Mouse (Mus musculus): ENCODE data around the gene Mst1. TPM values are rescaled to one million over a fixed set of nuclear protein-coding genes. Genes with fewer than 3 reads are reported as not detected.

Mst1 gene
- polyA plus RNA-seq, 1 experiment from 2014 or later = 0.81 TPM

- peaks cover 30% of the 10 kb centered on the region for H3K36me3 ChIP-seq (replicated peaks)
- DNase-seq (ENCODE audit: extremely low spot score, low spot score) = no peak
- peaks cover 86% of the 10 kb centered on the region for H3K27me3 ChIP-seq (ENCODE audit: poor library complexity, severe bottlenecking)
- peaks cover 6% of the 10 kb centered on the region; the same call in 1 of the 2 replicates for H3K9me3 ChIP-seq
- no peak overlapping the region for H3K4me3 ChIP-seq
- peaks cover 31% of the 10 kb centered on the region for H3K4me1 ChIP-seq
- no peak overlapping the region for H3K27ac ChIP-seq
- 95% methylated on average over 18 of the region's 18 CpGs for WGBS
These were observed 32.6 kb downstream of the Mst1 start for GRCm38 (mm10) chr9:108112719-108113340.

GRCm38 (mm10) chr9:108115290-108116077, 35.2 kb downstream of the Mst1 start:
- peaks cover 33% of the 10 kb centered on the region for H3K4me1 ChIP-seq
- WGBS = 75% methylated on average over 43 of the region's 43 CpGs
- peaks cover 30% of the 10 kb centered on the region for H3K36me3 ChIP-seq (replicated peaks)
- peaks cover 6% of the 10 kb centered on the region; the same call in 1 of the 2 replicates for H3K9me3 ChIP-seq
- 0 out of 2 replicates have a peak overlapping the region, but pooled peaks have one; percentile 3 for H3K27ac ChIP-seq
- no peak overlapping the region for H3K4me3 ChIP-seq
- DNase-seq (ENCODE audit: extremely low spot score, low spot score) = no peak
- H3K27me3 ChIP-seq (ENCODE audit: poor library complexity, severe bottlenecking) = peaks cover 65% of the 10 kb centered on the region

- Histone ChIP-seq H3K27ac (peak overlapping the region; percentile 45; the same call in 1 of the 2 replicates), H3K36me3 (replicated peaks) (peaks cover 30% of the 10 kb centered on the region), H3K4me3 (no peak overlapping the region), H3K9me3 (peaks cover 6% of the 10 kb centered on the region; the same call in 1 of the 2 replicates), H3K4me1 (peaks cover 17% of the 10 kb centered on the region), H3K27me3 (ENCODE audit: poor library complexity, severe bottlenecking) (peaks cover 48% of the 10 kb centered on the region)
- no peak for DNase-seq (ENCODE audit: extremely low spot score, low spot score)
- WGBS = 63% methylated on average over 4 of the region's 4 CpGs
These were observed 36.9 kb downstream of the Mst1 start for GRCm38 (mm10) chr9:108117143-108117542.

- WGBS = 74% methylated on average over 10 of the region's 11 CpGs
- H3K9me3 ChIP-seq = no peaks in the 10 kb centered on the region
- H3K36me3 ChIP-seq (replicated peaks) = peaks cover 17% of the 10 kb centered on the region
- peak overlapping the region; percentile 35; the same call in 1 of the 2 replicates for H3K27ac ChIP-seq
- peaks cover 21% of the 10 kb centered on the region for H3K27me3 ChIP-seq (ENCODE audit: poor library complexity, severe bottlenecking)
- H3K4me3 ChIP-seq = no peak overlapping the region
- H3K4me1 ChIP-seq = peaks cover 13% of the 10 kb centered on the region
- DNase-seq (ENCODE audit: extremely low spot score, low spot score) = no peak
These were observed 39.7 kb downstream of the Mst1 start for GRCm38 (mm10) chr9:108119891-108120411.

- Histone ChIP-seq H3K27me3 (ENCODE audit: poor library complexity, severe bottlenecking) (peaks cover 14% of the 10 kb centered on the region), H3K36me3 (replicated peaks) (peaks cover 11% of the 10 kb centered on the region; the same call in 1 of the 2 replicates), H3K9me3 (no peaks in the 10 kb centered on the region), H3K27ac (no peak overlapping the region), H3K4me3 (no peak overlapping the region), H3K4me1 (peaks cover 12% of the 10 kb centered on the region)
- no peak for DNase-seq (ENCODE audit: extremely low spot score, low spot score)
- WGBS = 94% methylated on average over 8 of the region's 8 CpGs
These were observed 40.4 kb downstream of the Mst1 start for GRCm38 (mm10) chr9:108120671-108121070.

- no peak for DNase-seq (ENCODE audit: extremely low spot score, low spot score)
- 91% methylated on average over 10 of the region's 10 CpGs for WGBS
These were observed 41.1 kb downstream of the Mst1 start for GRCm38 (mm10) chr9:108121170-108121969.

GRCm38 (mm10) chr9:108123916-108124315, 43.7 kb downstream of the Mst1 start:
- 89% methylated on average over 4 of the region's 4 CpGs for WGBS
- no peak for DNase-seq (ENCODE audit: extremely low spot score, low spot score)
- H3K27me3 ChIP-seq (ENCODE audit: poor library complexity, severe bottlenecking) = no peaks in the 10 kb centered on the region
- H3K36me3 ChIP-seq (replicated peaks) = no peaks in the 10 kb centered on the region
- H3K4me1 ChIP-seq = peaks cover 7% of the 10 kb centered on the region
- H3K27ac ChIP-seq = no peak overlapping the region
- H3K9me3 ChIP-seq = no peaks in the 10 kb centered on the region
- H3K4me3 ChIP-seq = no peak overlapping the region

More at GRCm38 (mm10) chr9:108121170-108121969, 41.1 kb downstream of the Mst1 start:
- H3K4me1 ChIP-seq = peaks cover 12% of the 10 kb centered on the region
- no peak overlapping the region for H3K4me3 ChIP-seq
- H3K9me3 ChIP-seq = no peaks in the 10 kb centered on the region
- H3K27ac ChIP-seq = no peak overlapping the region
- peaks cover 4% of the 10 kb centered on the region; the same call in 1 of the 2 replicates for H3K36me3 ChIP-seq (replicated peaks)
- H3K27me3 ChIP-seq (ENCODE audit: poor library complexity, severe bottlenecking) = peaks cover 7% of the 10 kb centered on the region

GRCm38 (mm10) chr9:108125731-108126130, 45.5 kb downstream of the Mst1 start:
- no peak for DNase-seq (ENCODE audit: extremely low spot score, low spot score)
- H3K27me3 ChIP-seq (ENCODE audit: poor library complexity, severe bottlenecking) = no peaks in the 10 kb centered on the region
- H3K4me3 ChIP-seq = no peak overlapping the region
- 91% methylated on average over 8 of the region's 8 CpGs for WGBS
- no peaks in the 10 kb centered on the region for H3K9me3 ChIP-seq
- no peaks in the 10 kb centered on the region for H3K36me3 ChIP-seq (replicated peaks)
- H3K4me1 ChIP-seq = no peaks in the 10 kb centered on the region
- no peak overlapping the region for H3K27ac ChIP-seq

- Histone ChIP-seq H3K4me3 (no peak overlapping the region), H3K4me1 (no peaks in the 10 kb centered on the region), H3K36me3 (replicated peaks) (no peaks in the 10 kb centered on the region), H3K9me3 (no peaks in the 10 kb centered on the region), H3K27ac (no peak overlapping the region), H3K27me3 (ENCODE audit: poor library complexity, severe bottlenecking) (no peaks in the 10 kb centered on the region)
- DNase-seq (ENCODE audit: extremely low spot score, low spot score) = no peak
- 88% methylated on average over 17 of the region's 17 CpGs for WGBS
These were observed 46.4 kb downstream of the Mst1 start for GRCm38 (mm10) chr9:108126436-108127180.

GRCm38 (mm10) chr9:108128248-108128647, 48.0 kb downstream of the Mst1 start:
- no peaks in the 10 kb centered on the region for H3K36me3 ChIP-seq (replicated peaks)
- H3K9me3 ChIP-seq = no peaks in the 10 kb centered on the region
- no peak overlapping the region for H3K4me3 ChIP-seq
- no peak overlapping the region for H3K27ac ChIP-seq
- no peaks in the 10 kb centered on the region for H3K27me3 ChIP-seq (ENCODE audit: poor library complexity, severe bottlenecking)
- 86% methylated on average over 11 of the region's 11 CpGs for WGBS
- no peaks in the 10 kb centered on the region for H3K4me1 ChIP-seq
- DNase-seq (ENCODE audit: extremely low spot score, low spot score) = no peak

- Histone ChIP-seq H3K4me3 (no peak overlapping the region), H3K27ac (no peak overlapping the region), H3K27me3 (ENCODE audit: poor library complexity, severe bottlenecking) (no peaks in the 10 kb centered on the region), H3K4me1 (no peaks in the 10 kb centered on the region), H3K36me3 (replicated peaks) (no peaks in the 10 kb centered on the region), H3K9me3 (no peaks in the 10 kb centered on the region)
- DNase-seq (ENCODE audit: extremely low spot score, low spot score) = no peak
- 85% methylated on average over 13 of the region's 13 CpGs for WGBS
These were observed 49.1 kb downstream of the Mst1 start for GRCm38 (mm10) chr9:108129042-108129948.
